Mouse (Mus musculus) neural tube, embryonic 10.5 days (tissue): Measurements from ENCODE around the gene Dmbx1.

Experiments used
- DNase-seq: peaks from one replicate; pipeline ENCODE4 v3.0.0-alpha.2; 2017; ENCODE audit warnings: low spot score; ENCODE audit errors: extremely low spot score

Dmbx1 gene

GRCm38 (mm10) chr4:115940681-115941080 lies 955 bp upstream of the Dmbx1 start:
- DNase-seq, result peak; percentile 35

DNA sequence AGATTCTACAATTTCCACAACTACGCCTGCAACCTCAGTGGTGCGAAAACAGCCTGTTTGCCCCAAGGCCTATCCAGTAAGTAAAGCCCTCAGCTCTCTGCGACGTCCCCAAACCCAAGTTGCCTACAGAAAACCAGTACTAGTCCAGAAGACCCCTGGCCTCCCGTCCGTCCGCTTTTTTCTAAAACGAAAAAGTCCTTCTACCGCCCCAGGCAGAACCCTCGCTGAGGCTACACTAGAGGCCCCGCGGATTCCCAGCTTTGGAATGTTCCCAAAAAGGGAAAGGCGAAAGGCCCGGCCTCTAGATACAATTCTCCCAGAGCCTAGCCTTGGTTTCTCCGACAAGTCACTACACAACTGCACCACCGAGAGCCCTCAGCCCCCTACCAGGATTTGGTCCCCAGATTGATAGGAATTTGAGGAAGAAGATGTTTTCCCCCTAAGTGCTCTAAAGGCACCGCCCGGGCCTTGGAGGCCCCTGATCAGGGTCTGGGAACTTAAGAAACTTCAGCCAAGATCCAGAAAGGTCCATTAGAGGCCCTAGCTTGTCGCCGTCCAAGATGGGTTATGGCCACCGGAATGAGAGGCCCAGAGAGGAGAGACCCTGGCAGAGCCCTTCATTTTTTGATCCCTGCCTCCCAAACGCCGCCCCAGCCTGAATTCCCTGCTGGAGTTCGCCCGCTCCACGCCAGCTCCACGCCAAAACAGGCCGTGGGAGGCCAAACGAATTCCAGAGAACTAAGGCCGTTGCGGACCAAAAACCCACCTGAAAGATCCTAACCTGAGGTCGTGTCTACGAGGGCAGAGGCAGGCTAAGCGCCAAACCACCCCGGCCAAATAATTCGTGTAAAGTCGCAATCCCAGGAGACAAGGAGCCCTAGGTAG lies 1.2 kb downstream of the Dmbx1 start:
- peak; percentile 74 for DNase-seq

GRCm38 (mm10) chr4:115937061-115937976 lies 2.4 kb downstream of the Dmbx1 start:
- DNase-seq, result no peak

- DNase-seq, result peak; percentile 62
Measured at GRCm38 (mm10) chr4:115936646-115937045, 3.1 kb downstream of the Dmbx1 start.

- DNase-seq, result peak; percentile 77
Measured at GRCm38 (mm10) chr4:115935835-115936581, 3.7 kb downstream of the Dmbx1 start.

DNA sequence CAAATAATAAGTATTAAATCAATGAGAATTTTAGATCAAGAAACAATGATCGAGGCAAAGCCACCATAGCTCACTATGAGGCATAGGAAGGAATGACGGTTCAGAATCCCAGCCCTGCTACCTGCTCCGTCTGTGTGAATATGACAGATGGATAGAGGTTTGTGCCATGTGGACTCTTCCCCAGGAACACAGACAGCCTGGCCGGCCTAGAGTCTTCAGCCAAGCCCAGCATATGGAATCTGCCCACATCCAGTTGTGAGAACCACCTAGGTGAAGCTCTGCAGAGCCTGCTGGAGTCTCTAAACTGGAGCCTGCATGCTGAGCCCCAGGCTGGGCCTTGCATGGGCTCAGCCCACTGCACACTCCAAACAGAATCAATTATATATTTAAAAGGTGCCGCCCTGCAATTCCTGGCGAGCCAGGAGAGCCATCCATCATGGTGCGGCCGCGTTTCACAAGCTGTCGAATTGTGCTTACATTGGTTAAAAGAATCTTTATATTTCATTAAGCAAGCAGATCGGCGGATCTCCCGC lies 8.1 kb downstream of the Dmbx1 start:
- no peak for DNase-seq

DNA sequence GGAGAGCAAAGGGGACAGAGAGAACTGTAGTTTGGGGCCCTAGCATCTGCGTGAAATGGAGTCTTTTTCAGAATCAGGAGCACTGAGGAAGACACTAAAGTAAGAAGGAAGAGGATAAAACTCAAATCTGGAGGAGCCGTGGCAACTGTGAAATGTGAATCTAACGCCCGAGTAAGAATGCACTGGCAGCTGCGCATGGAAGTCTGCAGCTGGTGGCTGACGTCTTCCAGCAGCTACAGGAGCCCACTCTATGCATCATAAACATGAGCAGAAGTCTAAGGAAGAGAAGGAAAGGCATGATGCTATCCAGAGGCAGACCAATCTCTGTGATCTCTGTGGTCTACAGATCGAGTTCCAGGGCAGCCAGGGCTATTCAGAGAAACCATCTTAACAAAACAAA lies 12.1 kb downstream of the Dmbx1 start:
- DNase-seq, result no peak

- no peak for DNase-seq
Measured at GRCm38 (mm10) chr4:115923262-115923880, 16.4 kb downstream of the Dmbx1 start.

DNA sequence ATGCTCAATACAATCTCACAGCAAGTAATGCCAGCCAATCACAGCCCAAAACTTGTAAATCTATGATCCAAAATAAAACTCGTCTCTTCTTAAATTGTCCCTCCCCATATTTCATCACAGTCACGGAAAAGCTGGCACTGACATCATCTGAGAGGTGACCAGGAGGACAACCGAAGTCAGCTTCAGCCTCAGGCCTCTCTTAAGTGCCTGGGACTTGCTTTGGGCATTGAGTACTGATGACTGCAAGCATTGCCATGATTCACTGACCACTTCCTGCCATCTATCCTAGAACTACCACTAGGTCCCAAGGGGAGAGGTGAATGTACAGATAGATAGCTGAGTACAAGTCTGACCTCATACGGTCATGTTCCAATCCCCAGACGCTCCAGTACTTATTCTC lies 17.0 kb downstream of the Dmbx1 start:
- DNase-seq, result no peak

DNA sequence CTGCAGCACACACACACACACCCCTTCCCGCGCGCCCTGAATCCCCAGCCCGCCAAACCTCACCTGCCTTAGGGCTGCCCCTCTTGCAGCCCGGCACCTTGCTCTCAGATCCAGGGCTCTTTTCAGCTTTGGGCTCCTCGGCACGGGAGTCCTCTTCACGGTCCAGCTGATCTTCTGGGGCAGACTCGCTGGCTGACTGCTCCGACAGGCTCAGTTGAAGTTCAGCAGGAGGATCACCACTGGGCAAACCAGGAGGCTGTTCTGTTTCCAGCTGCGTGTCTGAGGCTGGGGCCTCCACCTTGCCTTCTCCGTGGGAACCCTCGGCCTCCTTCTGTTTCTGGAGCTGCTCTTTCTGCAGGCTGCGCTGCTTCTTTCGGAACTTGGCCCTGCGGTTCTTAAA lies 19.8 kb downstream of the Dmbx1 start:
- DNase-seq, result no peak

DNA sequence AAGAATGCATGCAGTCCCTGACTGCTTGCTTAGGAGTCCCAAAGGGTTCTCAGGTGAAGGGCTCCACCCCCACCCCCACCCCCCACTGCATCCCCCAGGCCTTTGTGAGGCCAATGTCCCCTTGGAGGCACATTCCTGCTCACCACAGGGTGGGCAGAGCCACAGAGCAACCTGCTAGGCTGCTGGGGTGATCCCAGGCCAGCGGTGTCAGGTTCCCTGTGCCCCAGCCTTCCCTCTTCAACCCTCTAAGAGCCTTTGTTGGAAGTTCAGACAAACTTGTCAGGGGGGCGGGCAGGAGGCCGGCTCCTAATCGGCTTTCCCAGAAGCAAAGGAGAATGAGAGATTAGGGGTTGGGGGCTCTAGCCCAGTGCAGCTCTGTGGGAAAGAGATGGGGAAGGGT lies 28.1 kb downstream of the Dmbx1 start:
- DNase-seq, result no peak

DNA sequence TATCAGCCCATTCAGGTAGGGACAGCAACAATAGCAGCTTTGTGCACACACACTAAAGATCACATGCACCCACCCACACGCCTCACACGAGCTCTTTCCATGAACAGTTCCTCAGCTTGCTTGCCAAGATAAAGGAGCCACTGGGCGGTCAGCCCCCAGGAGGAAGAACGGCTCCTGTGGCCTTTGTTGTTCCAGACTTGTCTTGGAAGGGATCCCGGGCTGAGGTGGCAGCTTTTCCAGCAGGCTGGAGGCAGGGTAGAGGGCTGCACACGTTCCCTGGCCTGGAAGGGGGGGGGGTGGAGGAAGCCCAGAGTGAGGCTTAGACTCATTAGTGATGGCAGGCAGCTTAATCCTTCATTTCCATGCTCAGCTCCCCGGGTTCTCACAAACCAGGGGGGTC lies 31.1 kb downstream of the Dmbx1 start:
- no peak for DNase-seq

DNA sequence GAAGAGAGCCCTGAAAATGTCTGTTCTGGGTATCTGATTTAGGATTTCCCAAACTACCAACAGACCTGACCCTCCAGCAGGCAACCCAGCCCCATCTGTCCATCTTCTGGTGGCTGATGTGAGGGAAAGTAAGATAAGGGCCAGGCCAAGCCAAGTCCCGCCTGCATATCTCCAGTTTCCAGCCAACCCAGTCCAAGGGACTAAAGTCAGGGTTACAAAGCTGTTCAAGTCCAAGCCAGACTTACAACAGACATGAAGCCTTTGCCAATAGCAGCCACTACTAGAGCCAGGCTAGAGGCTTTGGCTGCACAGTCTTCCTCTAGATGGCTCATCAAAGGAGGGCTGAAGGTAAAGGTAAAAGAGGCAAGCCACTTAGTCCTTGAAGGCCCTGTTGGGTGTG lies 31.7 kb downstream of the Dmbx1 start:
- DNase-seq, result no peak

DNA sequence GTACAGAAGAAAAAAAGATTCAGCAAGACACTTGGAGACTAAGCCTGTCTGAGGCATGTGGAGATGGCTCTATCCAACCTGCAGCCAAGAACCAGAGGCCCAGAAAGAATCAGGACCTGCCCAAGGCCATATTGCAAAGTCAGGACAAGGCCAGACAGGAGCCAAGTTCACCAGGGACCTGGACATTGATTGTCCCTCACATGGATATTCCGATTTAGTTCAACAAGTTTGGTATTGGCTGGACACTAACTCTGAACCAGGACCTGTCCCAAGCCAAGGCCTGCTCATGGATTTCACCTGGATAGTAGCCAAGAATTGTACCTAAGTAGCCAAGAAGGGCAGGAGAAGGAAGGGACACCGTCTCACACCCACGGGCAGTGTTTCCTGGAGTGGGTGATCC lies 32.9 kb downstream of the Dmbx1 start:
- no peak for DNase-seq

DNA sequence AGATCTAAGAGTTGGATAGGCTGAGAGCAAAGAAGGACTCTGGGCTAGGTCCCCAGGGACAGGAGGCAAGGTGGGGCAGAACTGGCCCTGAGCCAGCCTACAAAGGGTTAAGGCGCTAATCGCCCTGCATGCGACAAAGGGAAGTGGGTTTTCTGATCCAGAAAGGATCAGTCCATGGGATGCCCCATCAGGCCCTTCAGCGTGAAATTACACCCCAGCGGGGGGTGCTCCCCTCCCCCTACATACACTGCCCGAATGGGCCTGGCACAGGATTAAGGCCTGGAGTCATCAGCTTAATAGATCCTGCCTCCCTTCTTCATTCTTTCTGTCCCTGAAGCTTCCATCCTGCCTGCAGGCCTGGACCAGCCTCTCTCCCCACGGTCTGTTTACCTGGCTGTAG lies 34.0 kb downstream of the Dmbx1 start:
- peak; percentile 17 for DNase-seq

DNA sequence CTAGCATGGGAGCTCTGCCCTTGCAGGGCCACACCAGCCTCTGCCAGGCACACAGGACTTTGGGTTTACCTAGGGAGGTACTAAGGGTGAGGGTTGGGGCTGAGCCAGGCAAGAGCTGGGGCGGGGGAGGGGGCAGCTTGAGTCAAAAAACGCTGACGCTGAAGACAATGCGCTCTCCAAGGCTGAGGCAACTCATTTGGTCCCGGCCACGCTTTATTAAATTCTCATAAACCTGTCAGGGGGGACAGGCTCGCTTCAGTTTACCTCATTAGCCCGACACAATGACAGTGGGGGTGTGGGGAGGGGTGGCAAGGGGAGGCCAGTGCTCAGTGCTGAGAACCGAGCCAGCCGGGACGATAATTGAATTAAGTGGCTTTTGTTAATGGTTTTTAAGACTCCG lies 35.4 kb downstream of the Dmbx1 start:
- peak; percentile 21 for DNase-seq

- DNase-seq, result peak; percentile 77
Measured at GRCm38 (mm10) chr4:115902816-115903215, 36.9 kb downstream of the Dmbx1 start.

DNA sequence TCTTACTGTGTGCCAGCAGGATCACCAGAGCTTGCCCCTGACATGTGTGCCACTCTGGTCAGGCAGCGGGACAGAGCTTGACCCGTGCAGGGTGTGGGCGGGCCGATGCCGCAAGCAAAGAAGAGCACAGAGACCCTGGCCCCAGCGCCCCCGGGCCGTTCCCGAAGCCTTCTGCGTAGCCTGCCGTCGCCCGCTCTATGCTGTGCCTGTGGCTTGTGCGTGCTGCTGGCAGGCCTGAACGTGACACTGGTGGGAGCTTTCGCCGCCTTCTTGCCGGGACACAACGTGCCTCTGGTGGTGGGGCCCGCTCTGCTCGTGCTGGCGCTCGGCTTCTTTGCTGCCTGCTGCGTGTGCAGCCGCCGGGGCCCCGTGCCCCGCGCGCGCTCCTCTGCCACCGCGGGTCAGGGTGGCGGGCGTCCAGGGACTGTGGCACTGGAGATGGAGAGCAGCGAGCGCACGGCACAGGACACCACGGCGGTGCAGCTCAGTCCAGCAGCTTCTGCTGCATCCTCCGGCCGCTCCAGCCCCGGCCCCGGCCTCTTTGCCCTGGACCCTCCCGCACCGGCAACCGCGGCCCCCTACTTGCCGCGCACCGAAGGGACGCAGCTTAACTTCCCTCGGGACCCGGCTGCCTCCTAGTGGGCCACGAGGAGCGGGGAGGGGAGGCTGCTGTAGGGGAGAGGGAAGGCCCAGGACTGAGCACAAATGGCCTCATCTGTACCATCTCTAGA lies 41.7 kb downstream of the Dmbx1 start:
- DNase-seq, result peak; percentile 70

DNA sequence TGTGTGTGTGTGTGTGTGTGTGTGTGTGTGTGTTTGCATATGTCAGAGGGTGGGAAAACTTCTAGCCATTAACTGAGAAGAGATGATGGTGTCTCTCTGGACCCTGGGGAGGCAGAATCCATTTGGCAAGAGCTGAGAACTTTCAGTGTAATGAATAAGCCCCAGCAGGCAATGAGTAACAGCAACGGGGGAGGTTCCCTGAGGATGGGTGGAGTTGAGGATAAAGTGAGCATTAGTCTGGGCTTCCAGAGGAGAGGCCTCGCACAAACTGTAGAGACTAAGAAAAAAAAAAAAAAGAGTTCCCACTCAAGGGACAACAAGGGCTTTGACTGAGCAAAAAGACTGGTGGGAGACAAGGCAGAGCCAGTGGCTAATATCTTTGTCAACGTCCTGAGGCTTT lies 45.4 kb downstream of the Dmbx1 start:
- no peak for DNase-seq

DNA sequence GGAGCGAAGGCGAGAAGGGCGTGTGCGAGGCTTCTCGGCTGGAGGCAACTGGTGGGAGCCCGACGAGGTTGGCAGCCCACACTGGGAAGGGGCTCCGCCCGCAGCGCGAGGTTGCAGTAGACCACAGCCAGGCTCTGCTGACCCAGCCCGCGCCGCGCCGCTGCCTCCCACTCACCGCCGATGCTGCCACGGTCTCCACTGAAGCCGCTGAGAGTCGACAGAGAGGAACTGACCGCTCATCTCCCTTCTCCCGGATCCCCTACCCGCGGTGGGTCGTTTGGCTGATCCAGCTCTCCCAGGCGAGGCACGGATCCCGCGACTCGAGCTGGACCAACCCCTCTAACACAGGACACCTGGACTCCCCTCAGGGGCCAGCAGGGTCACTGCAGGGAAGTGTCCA lies 49.2 kb downstream of the Dmbx1 start, which contains the start of gene 6430628N08Rik:
Gene 6430628N08Rik, plus strand, starts transcription at position 113 of the 400 bp plus-strand sequence.
- peak; percentile 58 for DNase-seq
